Mouse (Mus musculus): ENCODE data around the gene Mapk11.

- no peak for TF ChIP-seq CTCF (IDR thresholded peaks at IDR 0.05; ENCODE audit: extremely low read depth, insufficient read length, insufficient replicate concordance, low read depth, low read length)
- no peak for TF ChIP-seq POLR2A (IDR thresholded peaks at IDR 0.05; ENCODE audit: low read depth, low read length)
Observed at GRCm38 (mm10) chr15:89140048-89140658, 9.3 kb downstream of the Mapk11 start.

Data from small intestine, adult 2 months (tissue).